Mouse (Mus musculus) erythroid progenitor cell, adult 5-6 weeks (primary cell): ENCODE data around the gene Mnat1. TPM values are rescaled to one million over a fixed set of nuclear protein-coding genes. Genes with fewer than 3 reads are reported as not detected.
"Not testable (repeated sequence)": the region's sequence is repeated elsewhere in the genome, so short reads cannot be mapped to it uniquely, and the experiment has no call there.

Source experiments
- ATAC-seq: replicated peaks from 2 replicates; pipeline ENCODE4 v1.8.0; 2016; ENCODE audit warnings: moderate number of reproducible peaks, mild to moderate bottlenecking, moderate TSS enrichment, inconsistent platforms; ENCODE audit not compliant: poor library complexity, low FRiP score, severe bottlenecking
- total RNA-seq, 2 experiments: library from RNA; stranded (forward) in 1 of 2; stranded (reverse) in 1 of 2; fragments of 150-400 nt in 1 of 2; fragments of 186-747, 209-891 nt in 1 of 2; gene quantifications; 2 replicates each; pipeline versions ENCODE4 v1.2.3 to v1.2.4; 2015 to 2017; ENCODE audit warnings: low replicate concordance in 2 of 2

The Mnat1 gene
- total RNA-seq, 2 experiments from 2014 or later: 1.4 to 5.0 TPM

DNA sequence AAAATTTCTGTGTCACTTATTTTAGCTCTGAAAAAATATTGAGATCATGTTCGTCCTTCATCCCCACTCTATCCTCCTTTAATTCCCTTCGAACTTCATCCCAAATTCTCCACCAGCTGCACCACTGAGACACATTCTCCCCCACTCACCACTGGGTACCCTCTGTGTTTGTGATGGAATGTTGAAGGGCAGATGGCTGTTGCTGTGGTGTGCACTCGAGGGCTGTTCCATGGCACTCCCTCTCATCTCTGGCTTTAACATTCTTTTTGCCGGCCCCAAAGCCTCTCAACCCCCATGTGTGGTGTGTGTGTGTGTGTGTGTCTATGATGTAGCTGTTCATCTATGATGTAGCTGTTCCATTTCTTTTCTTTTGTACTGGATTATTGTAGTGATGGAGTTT is 1.7 kb downstream of the Mnat1 start:
- ATAC-seq: no peak

DNA sequence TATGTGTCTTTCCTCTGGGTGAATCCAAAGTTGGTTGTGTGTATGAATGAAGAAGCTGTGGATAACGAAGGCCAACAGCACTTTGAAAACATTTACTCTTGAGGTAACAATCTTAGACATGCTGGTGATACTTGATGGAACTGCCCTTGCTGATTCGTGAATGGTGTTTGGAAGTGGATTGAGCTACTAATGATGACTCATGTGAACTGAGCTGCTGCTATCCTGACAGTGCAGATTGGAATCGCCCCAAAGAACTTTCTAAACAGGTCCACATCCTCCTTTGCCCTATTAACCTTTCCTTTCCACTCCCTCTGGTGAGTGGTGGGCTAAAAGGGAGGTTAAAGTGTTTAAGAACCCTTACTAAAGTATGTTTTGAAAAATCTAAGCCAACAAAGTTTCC is 17.2 kb downstream of the Mnat1 start:
- no peak for ATAC-seq

DNA sequence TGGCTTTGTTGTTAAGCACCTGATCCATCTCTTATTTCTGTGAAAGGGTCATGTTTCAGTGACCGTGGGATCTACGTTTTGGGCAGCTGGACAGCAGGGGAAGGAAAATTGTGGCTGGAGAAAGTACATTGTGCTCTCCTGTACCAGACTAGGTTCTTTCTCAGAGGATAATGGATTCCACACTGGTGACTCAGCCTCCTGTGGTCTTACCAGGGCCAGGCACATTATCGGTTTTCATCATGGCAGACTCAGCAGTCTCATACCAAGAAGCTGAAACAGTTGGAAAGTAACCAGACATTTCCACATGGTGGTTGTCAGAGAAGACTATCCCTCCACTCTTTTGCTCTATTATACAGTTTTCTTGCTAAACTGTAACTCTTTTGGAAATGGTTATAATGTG is 23.7 kb downstream of the Mnat1 start:
- ATAC-seq: no peak

DNA sequence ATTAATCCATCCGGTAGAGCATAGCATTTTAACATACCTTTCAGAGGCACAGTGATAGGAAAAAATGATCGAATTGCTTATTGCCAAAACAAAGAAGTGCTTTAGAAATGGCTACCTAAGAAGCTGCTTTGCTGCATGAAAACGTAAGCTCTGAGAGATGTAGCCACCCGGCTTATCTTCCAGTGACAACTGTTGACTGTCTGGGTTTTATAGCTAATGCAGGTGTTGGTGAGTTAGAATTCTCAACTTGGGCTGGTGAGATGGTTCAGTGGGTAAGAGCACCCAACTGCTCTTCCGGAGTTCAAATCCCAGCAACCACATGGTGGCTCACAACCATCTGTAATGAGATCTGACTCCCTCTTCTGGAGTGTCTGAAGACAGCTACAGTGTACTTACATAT is 27.5 kb downstream of the Mnat1 start:
- ATAC-seq: not testable (repeated sequence)

DNA sequence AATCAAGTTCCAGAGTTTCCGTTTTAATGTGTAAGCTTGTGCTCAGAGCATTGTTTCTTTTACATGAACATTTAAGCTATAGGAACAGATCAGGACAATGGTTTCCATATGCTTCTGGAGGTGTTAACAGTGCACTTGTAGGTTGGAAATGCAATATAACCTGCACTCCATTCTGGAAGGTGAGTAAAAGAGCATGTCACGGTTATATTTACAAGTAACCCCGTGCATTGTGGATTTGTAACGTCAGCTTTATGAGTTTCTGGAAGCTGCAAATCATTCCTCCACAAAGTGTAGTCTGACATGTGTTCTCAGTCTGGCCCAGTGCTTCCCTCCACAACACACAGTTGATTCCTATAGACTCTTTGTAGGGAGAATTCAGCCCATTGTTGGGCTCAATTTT is 30.6 kb downstream of the Mnat1 start:
- no peak for ATAC-seq

DNA sequence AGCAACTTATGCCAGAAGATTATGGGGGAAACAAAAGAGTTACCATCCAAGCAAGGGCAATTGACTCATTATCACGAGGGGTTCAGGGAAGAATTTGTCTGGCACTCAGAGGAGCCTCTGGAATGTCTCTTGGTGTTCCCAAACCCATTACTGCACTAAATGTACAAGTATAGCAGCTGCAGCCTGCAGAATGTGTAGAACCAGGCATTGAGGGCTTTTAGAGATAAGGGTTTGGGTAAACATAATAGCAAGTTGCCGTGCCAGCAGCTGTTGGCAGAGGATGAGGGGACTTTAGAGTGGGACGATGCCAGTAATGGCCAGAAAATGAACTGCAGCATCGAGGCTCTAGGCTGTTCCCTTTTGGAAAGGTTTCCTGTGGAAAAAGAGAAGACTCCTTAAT is 36.8 kb downstream of the Mnat1 start:
- ATAC-seq: no peak

DNA sequence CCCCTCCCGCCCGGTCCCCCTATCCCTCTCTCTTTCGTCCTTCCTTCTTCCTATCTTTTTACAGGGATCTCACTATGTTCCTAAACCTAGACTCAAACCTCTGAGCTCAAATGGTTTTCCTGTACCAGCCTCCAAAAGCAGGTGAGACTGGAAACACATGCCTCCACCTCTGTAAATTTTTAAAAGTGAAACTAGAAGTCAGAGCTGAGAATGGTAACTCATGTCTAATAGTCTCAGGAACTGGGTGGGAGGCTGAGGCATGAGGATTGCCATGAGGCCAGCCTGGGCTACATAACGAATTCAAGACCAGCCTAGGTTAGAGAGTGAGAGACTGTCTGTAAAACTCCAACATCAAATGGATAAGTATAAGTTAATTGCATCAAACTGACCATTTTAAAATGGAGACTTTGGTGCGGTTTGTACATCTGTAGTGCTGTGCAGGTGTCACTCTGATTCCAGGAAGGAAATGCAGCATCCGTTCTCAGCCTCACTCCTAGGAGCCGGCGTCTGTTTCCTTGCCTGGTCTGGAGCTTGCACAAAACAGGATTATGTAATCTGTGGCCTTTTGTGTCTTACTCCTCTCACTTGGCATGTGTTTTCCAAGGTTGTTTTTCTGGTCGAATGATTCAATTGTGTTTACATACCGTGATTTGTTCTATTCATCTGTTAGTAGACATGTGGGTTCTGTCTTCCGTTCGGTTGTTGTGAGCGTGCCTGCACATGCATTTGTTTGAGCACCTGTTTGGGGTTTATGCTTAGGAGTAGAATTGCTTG is 39.1 kb downstream of the Mnat1 start:
- no peak for ATAC-seq

DNA sequence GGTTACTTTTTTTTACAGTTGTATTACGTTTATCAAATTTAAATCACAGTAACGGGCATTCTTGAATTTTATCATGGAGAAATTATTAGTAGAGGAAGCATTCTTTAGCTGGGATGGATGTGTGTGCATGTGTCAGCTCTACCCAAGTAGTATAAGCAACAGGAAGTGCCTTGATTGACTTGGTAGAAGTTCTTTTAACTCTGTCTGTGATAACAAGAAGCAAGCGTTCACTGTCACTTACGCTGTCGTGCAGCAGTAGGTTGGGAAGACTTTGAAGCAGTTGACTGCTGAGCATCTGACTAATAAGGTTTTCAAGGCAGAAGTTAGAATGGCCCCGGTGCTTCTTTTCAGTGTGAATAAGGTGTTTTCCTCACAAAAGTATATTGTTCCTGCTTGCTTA is 47.3 kb downstream of the Mnat1 start:
- ATAC-seq: no peak

DNA sequence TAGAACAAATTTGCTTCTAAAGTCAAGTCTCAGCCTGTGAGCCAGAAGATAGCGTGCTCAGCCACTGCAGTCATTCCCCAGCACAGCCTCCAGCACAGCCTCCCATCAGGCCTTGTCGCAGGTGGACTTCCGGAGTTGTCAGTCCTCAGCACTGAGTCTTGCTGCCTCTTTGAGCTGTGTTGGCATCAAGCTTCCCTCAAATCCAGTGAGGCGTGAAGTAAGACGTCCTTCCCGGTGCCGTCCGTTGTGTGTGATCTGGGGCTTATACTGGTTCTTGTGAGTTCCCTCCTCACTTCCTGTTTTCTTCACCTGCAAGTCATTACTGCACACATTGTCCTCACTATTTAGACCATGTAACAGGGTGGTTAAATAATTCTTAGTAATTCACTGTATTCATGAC is 60.4 kb downstream of the Mnat1 start:
- no peak for ATAC-seq

DNA sequence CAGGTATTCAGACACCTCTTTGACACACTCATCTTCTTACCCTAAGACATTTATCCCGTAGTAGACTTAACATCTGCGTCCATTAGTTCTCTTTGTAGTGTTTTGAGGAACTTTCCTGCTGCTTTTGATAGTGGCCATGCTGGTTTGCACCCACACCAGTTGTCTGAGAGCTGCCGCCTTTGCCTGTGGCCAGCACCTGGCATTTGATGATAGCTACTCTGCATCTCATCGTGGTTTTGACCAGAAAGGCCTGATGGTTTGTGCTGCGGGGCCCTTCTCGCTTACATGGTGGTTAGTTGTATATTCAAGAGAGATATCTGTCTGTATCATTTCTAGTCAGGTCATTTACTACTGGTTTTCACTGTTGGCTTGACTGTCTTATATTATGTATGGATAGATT is 73.8 kb downstream of the Mnat1 start:
- no peak for ATAC-seq

DNA sequence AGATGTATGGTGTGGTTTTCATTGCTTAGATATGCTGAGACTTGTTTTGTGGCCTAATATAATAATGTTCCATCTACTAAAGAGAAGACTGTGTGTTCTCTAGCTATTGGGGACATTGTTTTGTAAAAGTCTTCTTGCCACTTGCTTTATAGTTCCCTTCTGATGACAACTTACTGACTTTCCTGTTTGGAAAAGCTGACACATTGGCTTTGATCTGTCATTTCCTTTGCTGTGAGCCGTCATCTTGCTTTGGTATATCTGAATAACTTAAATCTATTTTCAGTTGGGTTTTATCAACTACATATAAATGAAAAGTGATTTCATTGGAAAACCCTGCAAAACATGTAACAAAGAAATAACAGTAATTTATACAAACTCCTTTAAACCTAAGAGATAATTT is 74.9 kb downstream of the Mnat1 start:
- ATAC-seq: no peak

DNA sequence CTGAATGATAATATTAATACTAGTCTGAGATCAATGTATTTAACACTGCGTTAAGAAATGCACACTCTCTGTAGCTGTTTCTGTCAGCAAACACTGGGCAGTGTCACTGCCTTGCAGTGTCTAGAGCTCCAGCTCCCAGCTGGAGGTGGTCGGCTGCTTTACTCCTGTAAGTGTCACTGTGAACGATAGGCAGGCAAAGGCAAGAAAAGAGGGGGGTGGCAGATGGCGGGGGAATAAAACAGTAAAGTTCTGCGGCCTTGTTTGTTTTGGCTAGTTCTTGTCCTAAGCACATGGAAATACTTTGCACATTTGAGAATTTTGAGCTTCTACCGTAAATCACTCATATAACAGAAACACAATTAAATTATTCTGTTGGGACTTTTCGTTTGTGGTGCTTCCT is 75.9 kb downstream of the Mnat1 start:
- no peak for ATAC-seq

DNA sequence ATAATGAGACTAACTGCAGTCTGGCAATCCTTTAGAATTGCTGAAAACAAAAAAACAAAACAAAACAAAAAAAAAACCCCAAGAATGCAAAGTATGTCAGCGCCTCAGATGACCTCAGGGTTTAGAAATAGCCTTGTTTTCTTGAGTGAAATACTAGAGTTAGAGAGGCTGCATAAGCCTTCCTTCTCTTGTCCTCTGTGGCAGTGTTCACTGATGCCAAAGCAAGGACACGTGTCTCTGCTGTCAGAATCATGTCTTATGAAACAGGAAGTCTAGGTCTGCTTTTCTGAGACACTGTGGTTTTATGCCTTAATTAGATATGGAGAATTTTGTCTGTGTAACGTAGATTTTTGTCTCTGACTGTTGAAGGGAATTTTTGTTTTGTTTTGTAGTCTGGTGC is 78.1 kb downstream of the Mnat1 start:
- no peak for ATAC-seq

DNA sequence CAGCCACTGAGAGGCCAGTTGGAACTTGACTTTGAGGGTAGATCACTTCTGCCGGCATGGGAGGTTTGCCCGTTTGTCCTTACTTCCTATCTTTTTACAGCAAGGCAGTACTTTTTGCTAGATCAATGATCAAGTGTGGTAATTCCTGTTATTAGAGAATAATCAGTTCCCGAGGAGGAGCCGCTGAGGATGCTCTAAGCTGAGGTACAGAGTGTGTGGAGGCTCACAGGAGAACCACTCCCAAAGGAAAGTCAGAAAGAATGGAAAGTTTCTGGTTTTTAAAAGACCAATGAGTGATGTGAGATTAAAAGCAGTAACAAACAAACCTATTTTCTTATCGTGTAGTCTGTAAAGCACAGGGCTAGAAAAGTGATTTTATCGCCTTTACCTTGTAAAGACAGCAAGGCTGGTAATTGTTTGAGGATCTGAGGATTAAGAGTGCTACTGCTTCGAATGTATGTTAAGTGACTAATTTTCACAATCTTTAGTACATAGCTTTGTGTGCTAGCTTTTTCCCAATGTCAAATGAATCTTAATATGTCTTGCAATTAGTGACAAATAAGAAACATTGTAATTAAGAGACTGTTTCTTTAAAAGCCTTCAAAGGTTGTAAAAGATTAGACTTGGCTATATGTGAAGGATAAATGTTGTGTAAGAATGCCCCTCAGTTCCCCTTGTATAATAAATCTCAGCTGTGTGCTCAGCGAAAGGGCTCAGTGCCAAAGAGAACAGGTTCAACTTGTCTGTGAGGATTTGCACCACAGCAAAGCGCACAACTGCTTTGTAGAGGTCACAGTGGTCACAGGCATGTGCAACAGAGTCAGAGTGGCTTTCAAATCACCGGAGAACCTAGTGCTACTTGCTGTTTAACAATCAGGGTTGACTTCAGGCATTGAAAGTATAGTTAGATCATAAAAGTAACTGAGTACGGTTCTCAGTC is 82.5 kb downstream of the Mnat1 start:
- ATAC-seq: no peak

DNA sequence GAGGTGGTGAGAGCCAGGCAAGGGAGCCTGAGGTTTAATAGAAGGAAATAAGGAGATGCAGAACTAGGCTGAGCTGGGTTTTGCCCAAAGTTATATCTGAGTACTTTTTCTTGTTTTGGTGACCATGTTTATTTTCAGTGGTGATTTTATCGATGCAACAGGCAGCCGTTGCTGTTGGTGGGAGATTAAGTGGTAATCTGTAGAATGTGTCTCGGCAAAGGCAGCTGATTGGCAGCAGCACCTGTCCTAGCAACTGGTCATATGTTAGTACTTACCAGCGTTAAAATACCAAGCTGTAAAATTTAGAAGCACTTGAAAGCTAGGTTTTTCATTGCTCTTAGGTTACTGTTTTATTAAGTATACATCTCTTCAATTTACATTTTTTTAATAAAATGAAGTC is 83.5 kb downstream of the Mnat1 start:
- no peak for ATAC-seq

DNA sequence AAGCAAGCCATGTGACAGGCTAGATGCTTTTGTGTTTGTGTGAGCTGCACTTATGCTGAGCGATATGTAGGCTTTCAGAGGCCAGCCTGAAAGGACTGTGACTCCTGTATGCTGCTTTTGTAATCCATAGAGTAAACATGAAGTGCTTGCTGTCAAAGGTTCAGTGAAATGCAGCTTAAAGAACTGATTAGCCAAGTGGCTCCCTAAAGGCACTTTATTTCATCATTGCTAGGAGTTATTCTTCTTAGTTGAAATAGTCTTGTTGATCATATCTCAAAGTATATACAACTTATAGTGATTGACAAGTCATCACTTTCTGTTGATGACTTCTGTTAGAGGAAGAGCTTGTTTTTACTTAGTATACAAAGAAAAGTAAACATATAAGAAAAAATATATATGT is 83.9 kb downstream of the Mnat1 start:
- ATAC-seq: no peak

DNA sequence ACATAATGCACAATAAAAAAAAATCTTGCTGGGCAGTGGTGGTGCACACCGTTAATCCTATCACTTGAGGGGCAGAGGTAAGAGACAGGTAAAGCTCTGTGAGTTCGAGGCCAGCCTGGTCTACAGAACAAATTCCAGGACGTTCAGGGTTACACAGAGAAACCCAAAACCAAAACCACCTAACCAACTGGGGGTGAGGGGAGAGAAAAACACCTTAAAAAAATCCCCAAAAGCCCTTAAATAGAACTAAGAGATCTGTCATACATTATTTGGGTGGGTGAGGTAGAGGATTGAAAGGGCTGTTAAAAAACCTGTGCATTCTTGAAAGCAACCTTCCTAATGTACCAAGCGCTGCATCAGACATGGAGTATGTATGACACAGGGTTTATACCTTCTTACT is 85.0 kb downstream of the Mnat1 start:
- no peak for ATAC-seq

DNA sequence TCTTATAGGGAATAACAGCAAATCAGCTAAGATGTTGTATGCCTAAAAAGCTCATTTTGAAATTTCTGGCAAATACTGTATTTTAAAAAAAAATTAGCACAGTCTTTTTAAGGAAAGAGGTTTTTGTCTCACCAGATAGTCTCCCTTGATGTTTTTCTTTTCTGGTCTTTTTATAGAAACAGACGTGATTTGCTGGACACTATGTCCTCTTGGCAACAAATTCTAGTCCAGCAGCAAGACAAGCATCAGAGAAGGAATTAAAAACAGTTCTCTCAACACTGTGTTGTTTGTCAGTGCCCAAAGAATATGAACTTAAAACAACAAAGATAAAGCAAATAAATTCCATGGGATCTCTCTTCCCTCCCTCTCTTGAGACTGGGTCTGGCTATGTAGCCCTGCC is 85.6 kb downstream of the Mnat1 start:
- no peak for ATAC-seq

DNA sequence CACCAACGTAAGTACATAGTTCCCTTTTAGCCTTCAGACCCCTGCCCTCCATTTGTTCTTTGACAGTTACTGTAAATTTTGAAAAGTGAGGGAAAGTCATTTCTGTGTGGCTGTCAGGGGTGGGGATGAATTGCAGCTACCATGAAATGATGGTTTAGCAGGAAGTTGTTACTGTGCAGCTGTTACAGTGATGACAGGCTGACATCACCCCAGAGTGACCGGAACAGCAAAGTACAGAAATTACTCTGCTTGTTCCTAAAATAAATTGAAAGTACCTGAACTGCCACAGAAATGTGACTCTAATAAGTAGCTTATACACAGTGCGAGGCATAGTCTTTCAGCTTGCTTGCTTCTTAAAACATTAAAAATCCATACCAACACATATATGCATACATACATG is 86.9 kb downstream of the Mnat1 start:
- no peak for ATAC-seq

DNA sequence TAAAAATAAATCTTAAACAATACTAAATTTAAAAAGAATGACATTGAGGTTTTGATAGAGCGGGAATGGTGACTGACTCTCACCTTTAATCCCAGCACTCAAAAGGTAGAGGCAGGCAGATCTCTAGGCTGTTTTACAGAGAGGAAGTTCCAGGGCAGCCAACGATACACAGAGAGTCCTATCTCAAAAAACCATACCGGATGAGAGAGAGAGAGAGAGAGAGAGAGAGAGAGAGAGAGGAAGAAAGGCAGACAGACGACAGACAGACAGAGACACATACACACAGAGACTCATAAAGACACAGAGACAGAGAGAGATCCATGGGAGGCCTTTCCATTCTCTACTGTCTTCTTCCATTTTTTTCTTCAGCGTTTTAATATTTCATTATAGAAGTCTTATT is 92.3 kb downstream of the Mnat1 start:
- no peak for ATAC-seq

DNA sequence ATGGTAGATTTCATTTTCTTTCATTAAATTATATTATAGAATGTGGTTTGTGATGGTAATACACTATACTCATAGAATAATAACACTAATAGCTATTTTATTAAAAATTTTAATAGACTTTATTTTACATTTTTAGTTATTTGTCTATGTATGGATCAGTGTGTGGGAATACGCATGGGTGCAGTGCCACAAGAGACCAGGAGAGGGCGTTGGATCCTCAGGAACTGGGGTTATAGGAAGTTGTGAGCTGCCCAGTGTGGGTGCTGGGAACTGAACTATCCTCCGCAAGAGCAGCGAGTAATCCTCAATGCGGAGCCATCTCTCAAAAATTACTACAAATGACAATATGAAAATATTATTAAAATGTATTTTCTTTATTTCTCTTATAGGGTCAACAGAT is 95.1 kb downstream of the Mnat1 start:
- ATAC-seq: no peak
